Mouse (Mus musculus): ENCODE results near the gene Gucy1a1.

DNA sequence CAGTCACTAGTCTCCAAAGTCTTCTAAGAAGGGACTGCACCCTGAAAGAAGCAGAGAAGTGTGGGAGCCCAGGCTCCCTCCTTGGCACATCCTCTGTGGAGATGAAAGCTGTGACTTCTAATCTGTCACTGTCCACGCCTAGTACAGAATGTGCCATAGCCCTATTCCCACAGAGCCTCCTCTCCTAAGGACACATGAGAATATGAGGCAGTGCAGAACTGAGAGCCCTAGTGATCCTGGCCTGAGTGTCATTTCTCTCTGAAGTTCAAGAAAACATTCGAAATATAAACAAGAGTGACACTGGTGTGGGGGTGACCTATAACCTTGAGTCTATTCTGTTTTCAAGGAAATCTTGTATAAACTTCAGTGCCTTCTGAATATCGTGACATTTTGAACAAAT is 34.7 kb upstream of the Gucy1a1 start:
- no peak for TF ChIP-seq EP300 (IDR thresholded peaks at IDR 0.05; ENCODE audit: insufficient read depth, low read depth, low read length)
- TF ChIP-seq POLR2A (IDR thresholded peaks at IDR 0.05; ENCODE audit: insufficient read depth, low read length), result no peak
